Mouse (Mus musculus): ENCODE measurements at regions not wholly inside any gene's neighbourhood (a gene's known extent, or its start where the extent isn't known, plus 50 kb on each side); places are given as distances from the start of the nearest gene placed in this dataset.

DNA sequence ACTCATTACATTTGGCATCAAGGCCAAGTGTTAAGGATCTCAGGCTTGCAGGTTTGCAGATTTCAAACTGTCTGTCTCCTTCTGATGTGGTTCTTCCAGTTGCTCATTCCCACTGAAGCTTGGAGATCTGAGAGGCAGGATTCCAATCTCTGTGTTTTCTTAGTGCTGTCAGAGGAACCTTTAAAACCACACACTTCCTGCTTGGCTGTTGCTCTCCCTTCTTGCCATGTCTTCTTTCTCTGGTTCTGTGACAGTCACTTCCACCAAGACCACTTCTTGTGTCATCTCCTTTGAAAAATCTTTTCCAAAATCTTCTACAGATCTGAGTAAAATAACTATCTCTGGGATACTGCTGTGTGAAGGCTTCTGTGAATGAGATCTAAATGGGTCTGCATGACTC, 117.3 kb downstream of the Gm5426 start:
- Histone ChIP-seq H3K9me3 (replicated peaks) (no peaks in the 10 kb centered on the region), H3K27me3 (no peaks in the 10 kb centered on the region), H3K27ac (replicated peaks) (no peak overlapping the region), H3K4me2 (no peak overlapping the region), H3K9ac (no peak overlapping the region), H3K4me3 (replicated peaks) (no peak overlapping the region), H3K36me3 (replicated peaks) (no peaks in the 10 kb centered on the region), H3K4me1 (replicated peaks) (no peaks in the 10 kb centered on the region)
- ATAC-seq (ENCODE audit: insufficient read depth), result no peak

DNA sequence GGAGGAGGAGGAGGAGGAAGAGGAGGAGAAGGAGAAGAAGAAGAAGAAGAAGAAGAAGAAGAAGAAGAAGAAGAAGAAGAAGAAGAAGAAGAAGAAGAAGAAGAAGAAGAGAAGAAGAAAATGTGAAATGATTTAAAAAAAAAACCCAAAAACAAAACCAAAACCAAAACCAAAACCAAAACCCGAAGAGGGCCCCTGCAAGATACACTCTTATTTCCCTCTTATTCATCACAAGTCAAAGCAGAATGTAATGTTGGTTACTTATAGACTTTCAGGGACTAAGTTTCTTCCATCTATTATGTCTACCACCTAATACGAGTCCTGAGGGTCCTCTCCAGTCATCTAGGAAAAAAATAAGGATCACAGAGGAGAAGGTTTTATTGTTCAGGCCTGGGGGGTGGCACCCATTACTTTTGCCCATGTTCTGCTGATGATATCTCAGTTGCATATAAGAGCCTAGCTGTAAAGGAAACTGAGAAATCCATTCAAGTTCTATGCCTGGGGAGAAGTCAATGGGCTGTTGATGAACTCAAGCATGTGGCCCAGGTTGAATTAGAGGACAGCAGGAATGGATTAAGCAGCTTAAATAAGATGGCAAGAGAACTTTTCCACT, 118.0 kb downstream of the Gm5426 start:
- 63% methylated on average over 2 of the region's 2 CpGs for WGBS (ENCODE audit: insufficient replicate concordance)
- Histone ChIP-seq H3K4me2 (no peak overlapping the region), H3K27ac (replicated peaks) (no peak overlapping the region), H3K4me1 (replicated peaks) (no peaks in the 10 kb centered on the region), H3K36me3 (replicated peaks) (no peaks in the 10 kb centered on the region), H3K27me3 (no peaks in the 10 kb centered on the region), H3K9me3 (replicated peaks) (no peaks in the 10 kb centered on the region), H3K4me3 (replicated peaks) (no peak overlapping the region), H3K9ac (no peak overlapping the region)
- ATAC-seq (ENCODE audit: insufficient read depth), result no peak

DNA sequence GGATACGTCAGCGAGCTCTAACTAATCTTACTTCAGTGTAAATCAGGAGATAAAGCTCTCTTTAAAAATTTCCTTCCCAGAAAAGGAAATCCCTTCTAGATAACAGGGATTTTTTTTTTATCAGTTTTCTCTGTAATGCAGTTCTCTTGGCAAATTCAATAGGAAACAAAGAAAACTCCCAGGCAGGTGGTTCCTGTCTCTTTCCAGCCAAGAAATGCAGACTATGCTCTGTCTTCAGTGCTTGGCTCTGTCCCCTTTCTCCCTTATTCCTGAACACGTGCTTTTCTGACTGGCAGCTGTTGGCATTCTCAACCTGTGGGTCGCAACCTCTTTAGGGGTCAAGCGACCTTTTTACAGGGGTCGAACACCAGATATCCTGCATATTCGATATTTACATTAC, 121.5 kb downstream of the Gm5426 start:
- H3K9me3 ChIP-seq (replicated peaks), result no peaks in the 10 kb centered on the region
- H3K27ac ChIP-seq (replicated peaks), result no peak overlapping the region
- no peaks in the 10 kb centered on the region for H3K36me3 ChIP-seq (replicated peaks)
- no peak overlapping the region for H3K4me3 ChIP-seq (replicated peaks)
- H3K4me2 ChIP-seq, result no peak overlapping the region
- no peak overlapping the region for H3K9ac ChIP-seq
- ATAC-seq (ENCODE audit: insufficient read depth), result no peak
- no peaks in the 10 kb centered on the region for H3K4me1 ChIP-seq (replicated peaks)
- no peaks in the 10 kb centered on the region for H3K27me3 ChIP-seq
- 56% methylated on average over 7 of the region's 7 CpGs for WGBS (ENCODE audit: insufficient replicate concordance)

DNA sequence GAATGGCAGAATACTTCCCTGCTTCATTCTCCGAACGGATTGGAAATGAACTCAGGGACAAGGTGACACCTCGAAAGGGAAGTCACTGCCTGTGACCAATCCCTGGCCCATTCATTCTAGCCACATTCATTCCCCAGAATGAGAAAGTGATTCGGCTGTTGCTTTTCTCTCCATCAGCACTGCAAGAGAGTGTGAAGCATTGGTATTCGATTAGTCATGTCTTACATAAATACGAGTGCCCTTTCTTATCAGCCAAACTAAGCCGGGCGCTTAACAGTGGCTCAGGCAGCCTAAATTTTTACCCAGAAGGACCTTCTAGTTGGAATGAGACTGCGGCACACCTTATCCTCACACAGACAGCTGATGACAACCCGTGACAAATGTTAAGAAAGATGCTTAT, 122.8 kb downstream of the Gm5426 start:
- ATAC-seq (ENCODE audit: insufficient read depth), result no peak
- 56% methylated on average over 10 of the region's 10 CpGs for WGBS (ENCODE audit: insufficient replicate concordance)

DNA sequence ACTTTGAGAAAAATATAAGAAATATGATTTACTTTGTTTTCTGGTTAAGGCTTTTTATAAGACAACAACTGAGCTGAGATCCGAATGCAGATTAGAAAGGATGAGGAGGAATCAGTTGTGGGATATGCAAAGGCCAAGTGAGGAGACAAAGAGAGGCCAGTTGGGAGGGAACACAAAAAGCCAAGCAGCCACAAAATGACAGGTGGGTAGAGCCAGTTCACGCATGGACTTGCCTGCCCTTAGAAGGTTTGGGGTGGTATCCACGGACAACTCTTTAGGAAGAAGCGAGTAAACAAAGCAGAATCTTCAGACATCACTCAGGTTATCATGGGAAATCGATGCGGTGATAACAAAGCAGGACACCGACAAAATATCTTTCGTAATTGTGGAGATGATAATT, 123.2 kb downstream of the Gm5426 start:
- no peak overlapping the region for H3K4me2 ChIP-seq
- H3K4me3 ChIP-seq (replicated peaks), result no peak overlapping the region
- no peaks in the 10 kb centered on the region for H3K4me1 ChIP-seq (replicated peaks)
- H3K9me3 ChIP-seq (replicated peaks), result no peaks in the 10 kb centered on the region
- no peaks in the 10 kb centered on the region for H3K36me3 ChIP-seq (replicated peaks)
- no peak for ATAC-seq (ENCODE audit: insufficient read depth)
- no peak overlapping the region for H3K27ac ChIP-seq (replicated peaks)
- H3K9ac ChIP-seq, result no peak overlapping the region
- H3K27me3 ChIP-seq, result no peaks in the 10 kb centered on the region
- 73% methylated on average over 8 of the region's 8 CpGs for WGBS (ENCODE audit: insufficient replicate concordance)

More for the DNA sequence above, 122.8 kb downstream of the Gm5426 start:
- H3K27me3 ChIP-seq, result no peaks in the 10 kb centered on the region
- H3K27ac ChIP-seq (replicated peaks), result no peak overlapping the region
- H3K36me3 ChIP-seq (replicated peaks), result no peaks in the 10 kb centered on the region
- H3K4me1 ChIP-seq (replicated peaks), result no peaks in the 10 kb centered on the region
- no peaks in the 10 kb centered on the region for H3K9me3 ChIP-seq (replicated peaks)
- no peak overlapping the region for H3K4me3 ChIP-seq (replicated peaks)
- H3K9ac ChIP-seq, result no peak overlapping the region
- no peak overlapping the region for H3K4me2 ChIP-seq

DNA sequence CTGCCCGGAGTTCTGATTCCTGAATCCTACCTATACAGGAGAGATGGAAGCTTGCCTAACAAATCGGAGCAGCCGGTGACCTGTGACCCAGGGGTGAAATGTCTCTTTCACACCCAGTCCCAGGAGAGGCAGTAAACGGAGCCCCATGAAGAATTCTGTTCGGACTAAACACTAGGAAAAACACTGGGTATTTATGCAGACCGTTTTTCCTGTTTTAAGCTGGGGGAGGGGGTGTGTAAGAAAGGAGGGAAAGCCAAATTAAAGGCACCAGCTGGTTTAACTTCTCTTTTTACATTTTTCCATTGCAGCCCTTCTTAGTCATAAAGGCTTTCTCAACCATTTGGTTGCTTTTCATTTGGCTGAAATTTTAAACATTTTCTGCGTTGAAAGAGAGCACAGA, 127.1 kb downstream of the Gm5426 start:
- no peak overlapping the region for H3K27ac ChIP-seq (replicated peaks)
- H3K4me3 ChIP-seq (replicated peaks), result no peak overlapping the region
- H3K9ac ChIP-seq, result no peak overlapping the region
- no peaks in the 10 kb centered on the region for H3K36me3 ChIP-seq (replicated peaks)
- H3K27me3 ChIP-seq, result no peaks in the 10 kb centered on the region
- H3K9me3 ChIP-seq (replicated peaks), result no peaks in the 10 kb centered on the region
- WGBS (ENCODE audit: insufficient replicate concordance), result 34% methylated on average over 7 of the region's 7 CpGs
- no peak overlapping the region for H3K4me2 ChIP-seq
- no peaks in the 10 kb centered on the region for H3K4me1 ChIP-seq (replicated peaks)
- no peak for ATAC-seq (ENCODE audit: insufficient read depth)

DNA sequence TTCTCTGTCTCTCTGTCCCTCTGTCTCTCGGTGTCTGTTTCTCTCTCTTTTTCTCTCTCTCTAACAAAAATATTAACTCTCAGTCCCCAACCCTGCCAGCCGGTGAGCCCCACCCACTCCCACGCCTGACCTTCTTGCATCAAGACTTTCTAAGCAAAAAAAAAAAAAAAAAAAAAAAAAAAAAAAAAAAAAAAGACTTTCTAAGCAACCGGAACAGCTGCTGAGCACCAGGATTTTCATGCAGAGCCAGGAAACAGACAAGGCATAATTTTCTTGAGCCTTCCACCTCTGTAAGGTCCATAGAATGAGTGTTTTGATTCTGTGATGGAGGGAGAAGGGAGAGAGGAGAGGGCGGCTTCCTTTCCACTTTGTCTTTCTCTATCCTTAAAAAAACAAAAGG, 128.0 kb downstream of the Gm5426 start:
- WGBS (ENCODE audit: insufficient replicate concordance), result 31% methylated on average over 5 of the region's 5 CpGs
- Histone ChIP-seq H3K9me3 (replicated peaks) (no peaks in the 10 kb centered on the region), H3K27me3 (no peaks in the 10 kb centered on the region), H3K4me3 (replicated peaks) (no peak overlapping the region), H3K9ac (no peak overlapping the region), H3K27ac (replicated peaks) (no peak overlapping the region), H3K36me3 (replicated peaks) (no peaks in the 10 kb centered on the region), H3K4me1 (replicated peaks) (no peaks in the 10 kb centered on the region), H3K4me2 (no peak overlapping the region)
- ATAC-seq (ENCODE audit: insufficient read depth), result no peak

DNA sequence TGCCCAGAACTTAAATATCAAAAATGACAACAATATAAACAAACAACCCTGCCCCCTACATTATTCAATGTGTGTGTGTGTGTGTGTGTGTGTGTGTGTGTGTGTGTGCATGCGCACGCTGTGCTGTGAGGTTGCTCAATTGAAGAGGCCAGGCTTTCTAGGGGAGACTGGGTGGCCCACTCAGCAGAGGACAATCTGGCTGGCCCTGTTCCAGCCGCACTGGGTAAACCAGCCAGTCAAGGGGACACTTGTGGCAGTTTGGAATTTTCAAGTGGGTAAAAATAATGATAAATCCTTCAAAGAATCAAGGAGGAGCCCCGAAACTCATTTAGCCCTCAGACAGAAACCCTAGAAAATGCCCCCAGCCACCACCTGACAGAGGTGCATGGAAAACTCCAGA, 128.5 kb downstream of the Gm5426 start:
- no peak overlapping the region for H3K27ac ChIP-seq (replicated peaks)
- no peak overlapping the region for H3K4me2 ChIP-seq
- H3K9me3 ChIP-seq (replicated peaks), result no peaks in the 10 kb centered on the region
- 63% methylated on average over 4 of the region's 4 CpGs for WGBS (ENCODE audit: insufficient replicate concordance)
- no peaks in the 10 kb centered on the region for H3K4me1 ChIP-seq (replicated peaks)
- no peaks in the 10 kb centered on the region for H3K36me3 ChIP-seq (replicated peaks)
- H3K27me3 ChIP-seq, result no peaks in the 10 kb centered on the region
- no peak for ATAC-seq (ENCODE audit: insufficient read depth)
- H3K9ac ChIP-seq, result no peak overlapping the region
- no peak overlapping the region for H3K4me3 ChIP-seq (replicated peaks)

DNA sequence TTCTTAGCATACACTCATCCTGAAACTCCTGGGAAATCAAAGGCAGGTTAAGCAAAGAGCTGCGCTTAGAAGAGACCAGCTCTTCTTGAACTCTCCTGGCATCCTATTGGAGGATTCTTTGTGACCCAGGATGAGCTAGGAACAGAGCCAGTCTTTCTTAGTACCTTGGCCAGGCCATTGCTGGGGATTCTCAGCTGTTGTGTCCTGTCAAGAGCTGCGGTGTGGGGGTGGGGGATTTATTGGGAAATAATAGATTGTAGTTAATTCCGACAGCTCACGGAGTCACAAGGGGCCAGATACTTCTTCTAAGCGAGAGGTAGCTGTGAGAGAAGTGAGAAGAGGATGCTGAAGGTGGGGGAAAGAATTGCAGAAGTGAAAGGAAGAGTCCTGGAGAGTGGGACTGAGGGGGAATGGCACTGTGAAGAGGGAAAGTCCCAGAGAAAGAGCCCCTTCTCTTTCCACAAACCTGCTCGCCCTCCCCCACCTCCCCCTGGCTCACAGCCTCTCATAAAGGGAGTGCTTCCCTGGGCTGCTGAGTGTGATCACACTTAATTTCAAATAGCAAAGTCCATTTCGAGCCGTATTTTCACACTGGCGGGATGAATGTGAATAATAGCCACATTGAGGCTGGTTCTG, 129.8 kb downstream of the Gm5426 start:
- no peak for ATAC-seq (ENCODE audit: insufficient read depth)
- Histone ChIP-seq H3K9ac (no peak overlapping the region), H3K27me3 (no peaks in the 10 kb centered on the region), H3K27ac (replicated peaks) (no peak overlapping the region), H3K4me2 (no peak overlapping the region), H3K9me3 (replicated peaks) (no peaks in the 10 kb centered on the region), H3K4me3 (replicated peaks) (no peak overlapping the region), H3K4me1 (replicated peaks) (no peaks in the 10 kb centered on the region), H3K36me3 (replicated peaks) (no peaks in the 10 kb centered on the region)
- WGBS (ENCODE audit: insufficient replicate concordance), result 62% methylated on average over 9 of the region's 9 CpGs

DNA sequence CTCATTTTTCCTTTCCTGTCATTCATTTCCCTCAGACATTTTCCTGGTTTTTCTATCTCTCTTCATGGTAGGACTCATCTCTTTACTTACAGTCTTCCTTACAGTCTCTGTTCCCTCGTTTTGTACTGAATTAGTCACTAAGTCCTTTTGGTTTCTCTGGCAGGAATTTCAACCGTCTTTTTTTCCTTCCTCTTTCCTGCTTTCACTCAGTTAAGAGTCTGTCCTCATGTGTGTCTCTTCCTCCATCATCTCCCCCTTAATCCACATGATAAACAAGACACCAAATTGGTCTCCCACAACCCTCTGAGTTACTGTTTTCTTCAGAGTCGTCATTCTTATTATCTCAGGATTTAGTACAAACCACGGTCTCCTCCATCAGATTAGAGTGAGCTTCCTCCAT, 131.2 kb downstream of the Gm5426 start:
- no peaks in the 10 kb centered on the region for H3K4me1 ChIP-seq (replicated peaks)
- H3K36me3 ChIP-seq (replicated peaks), result no peaks in the 10 kb centered on the region
- no peaks in the 10 kb centered on the region for H3K27me3 ChIP-seq
- no peak for ATAC-seq (ENCODE audit: insufficient read depth)
- 25% methylated on average over 4 of the region's 4 CpGs for WGBS (ENCODE audit: insufficient replicate concordance)
- H3K4me2 ChIP-seq, result no peak overlapping the region
- no peak overlapping the region for H3K9ac ChIP-seq
- no peak overlapping the region for H3K27ac ChIP-seq (replicated peaks)
- H3K9me3 ChIP-seq (replicated peaks), result no peaks in the 10 kb centered on the region
- no peak overlapping the region for H3K4me3 ChIP-seq (replicated peaks)

DNA sequence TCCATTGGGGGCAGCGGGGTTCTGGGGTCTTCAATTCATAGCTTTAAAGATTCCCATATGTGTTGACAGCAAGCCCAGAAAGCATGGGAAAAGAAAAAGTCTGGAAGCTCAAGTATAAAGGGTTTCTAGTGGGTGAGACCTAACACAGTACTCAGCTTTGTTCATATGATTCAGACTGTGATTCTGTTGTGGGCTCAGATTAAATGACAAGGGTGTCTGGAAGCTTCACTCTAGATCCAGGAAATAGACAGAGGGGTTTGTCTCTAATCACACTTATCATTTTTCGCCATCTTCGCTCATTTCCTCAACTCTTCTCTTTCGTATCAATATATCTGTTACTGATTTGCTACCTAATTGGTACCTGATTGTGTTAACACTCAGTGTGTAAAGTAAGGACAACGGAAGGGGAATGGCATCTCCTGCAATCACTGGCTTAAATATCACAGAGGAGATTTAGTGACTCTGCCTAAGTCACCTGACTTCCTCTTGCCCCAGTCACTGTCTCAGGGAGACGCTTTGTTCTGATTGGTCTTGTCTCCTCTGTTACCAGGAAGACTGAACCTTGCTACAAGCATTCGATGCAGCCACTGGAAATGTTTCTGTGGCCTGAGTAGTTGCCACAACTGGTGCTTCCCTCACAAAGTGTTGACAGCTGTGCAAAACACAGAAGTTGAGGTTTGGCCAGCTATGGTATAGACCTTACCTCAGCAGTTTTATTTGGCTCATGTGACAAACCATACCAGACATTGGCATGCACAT, 137.4 kb downstream of the Gm5426 start:
- Histone ChIP-seq H3K4me3 (replicated peaks) (no peak overlapping the region), H3K27ac (replicated peaks) (no peak overlapping the region), H3K4me2 (no peak overlapping the region), H3K9me3 (replicated peaks) (no peaks in the 10 kb centered on the region), H3K4me1 (replicated peaks) (no peaks in the 10 kb centered on the region), H3K36me3 (replicated peaks) (no peaks in the 10 kb centered on the region), H3K9ac (no peak overlapping the region), H3K27me3 (no peaks in the 10 kb centered on the region)
- ATAC-seq (ENCODE audit: insufficient read depth), result no peak
- 47% methylated on average over 7 of the region's 7 CpGs for WGBS (ENCODE audit: insufficient replicate concordance)
